In genomic region chr2:103214861-103215260, GRCm38 (mm10) we compare ENCODE assay signal across 15 mouse cellular contexts.
DNase-seq lines count a peak whose midpoint lies in the region; ATAC-seq and TF ChIP-seq lines count a peak whose summit lies in the region.
"Had no signal": no experiment of that assay in that cellular context is flagged by ENCODE, and none has a peak within 500 bp of the region (broad histone marks: within the 10 kb centered on the region; RNA-seq: fewer than 3 reads in every experiment).

No protein-coding gene starts in this region.

- in situ Hi-C loops in ES-E14 (cut with MboI; ENCODE audit: low sequenced_read_pairs in 2 of 2, unreplicated experiment in 2 of 2): no loop called here

- H3K4me1 ChIP-seq in ES-E14 (ENCODE audit: control insufficient read depth in 2 of 2, insufficient read depth in 2 of 2, low read length in 2 of 2, poor library complexity in 1 of 2): no peaks in the 10 kb centered on the region
- no peaks in the 10 kb centered on the region for H3K4me1 ChIP-seq in kidney, postnatal 0 days (replicated peaks; ENCODE audit: insufficient read depth, low read length)
- H3K4me1 ChIP-seq: limb, embryonic 15.5 days had no signal

- TF ChIP-seq CTCF in kidney, postnatal 0 days (IDR thresholded peaks at IDR 0.05; ENCODE audit: low read depth): no peak

- H3K36me3 ChIP-seq in ES-E14 (ENCODE audit: control insufficient read depth, insufficient read depth, low read length, poor library complexity, severe bottlenecking): no peaks in the 10 kb centered on the region
- no peaks in the 10 kb centered on the region for H3K36me3 ChIP-seq in kidney, postnatal 0 days (ENCODE audit: insufficient read depth, low read length)
- H3K36me3 ChIP-seq: limb, embryonic 15.5 days had no signal

- ATAC-seq in kidney, postnatal 0 days (replicated peaks; ENCODE audit: low FRiP score, low read depth): peak; percentile 10; the same call in 1 of the 2 replicates
- ATAC-seq: CD4-positive, CD25-positive, alpha-beta regulatory T cell, adult 4 months had no signal

- DNase-seq in A20 (ENCODE audit: low read depth, low spot score) (peak; percentile 26), ES-E14 (ENCODE audit: low read depth, low spot score) (no peak)
- peak; percentile 12 for DNase-seq in embryo, embryonic 9.5 days (ENCODE audit: extremely low spot score)
- no peak for DNase-seq in kidney, postnatal 0 days (ENCODE audit: low spot score)
- DNase-seq in adrenal gland, postnatal 14 days: no peak
- DNase-seq in right cerebral cortex, adult 2 months (ENCODE audit: low spot score in 2 of 2): no peak
- DNase-seq in urinary bladder, adult 2 months (ENCODE audit: low spot score): no peak
- no peak for DNase-seq in cerebellum, adult 11-12 months
- DNase-seq: adrenal gland, postnatal 36 days; gastrocnemius, postnatal 25 days; lung, adult 2 months had no signal

- H3K27me3 ChIP-seq in kidney, postnatal 0 days (ENCODE audit: insufficient read depth, low read length): no peaks in the 10 kb centered on the region
- H3K27me3 ChIP-seq: limb, embryonic 15.5 days had no signal

- no peak overlapping the region for H3K27ac ChIP-seq in ES-E14 (ENCODE audit: insufficient read depth, low read depth, low read length, poor library complexity, severe bottlenecking)
- no peak overlapping the region for H3K27ac ChIP-seq in kidney, postnatal 0 days
- H3K27ac ChIP-seq: hindbrain, embryonic 14.5 days; limb, embryonic 15.5 days had no signal

- H3K9me3 ChIP-seq in ES-E14 (ENCODE audit: control insufficient read depth, insufficient read depth, low read depth, low read length): no peaks in the 10 kb centered on the region
- H3K9me3 ChIP-seq in kidney, postnatal 0 days (replicated peaks; ENCODE audit: low read length): no peaks in the 10 kb centered on the region
- H3K9me3 ChIP-seq: limb, embryonic 15.5 days had no signal

- H3K4me3 ChIP-seq in ES-E14 (ENCODE audit: insufficient read depth in 1 of 2, low read depth in 1 of 2, low read length in 2 of 2, poor library complexity in 1 of 2, severe bottlenecking in 1 of 2): no peak overlapping the region
- no peak overlapping the region for H3K4me3 ChIP-seq in kidney, postnatal 0 days (replicated peaks; ENCODE audit: low read depth, low read length)
- H3K4me3 ChIP-seq: erythroblast, embryonic 14.5 days; limb, embryonic 15.5 days had no signal

- no peak overlapping the region for H3K9ac ChIP-seq in ES-E14 (ENCODE audit: insufficient read depth, low read depth, low read length, poor library complexity, severe bottlenecking)
- H3K9ac ChIP-seq in kidney, postnatal 0 days (ENCODE audit: low read depth, low read length): no peak overlapping the region
- H3K9ac ChIP-seq: hindbrain, embryonic 14.5 days; limb, embryonic 15.5 days had no signal

- H3K4me2 ChIP-seq in kidney, postnatal 0 days (ENCODE audit: low read length): no peak overlapping the region
- H3K4me2 ChIP-seq: hindbrain, embryonic 14.5 days; limb, embryonic 15.5 days had no signal

- WGBS in kidney, postnatal 0 days: 55% methylated on average over 8 of the region's 8 CpGs

TF ChIP-seq in ES-E14, 5 proteins besides CTCF, POLR2A, EP300 and RAD21:
- TF ChIP-seq MAFK (IDR thresholded peaks at IDR 0.05; ENCODE audit: insufficient read depth, low read depth, low read length): peak; percentile 69; the same call in 1 of the 2 replicates
- TF ChIP-seq CHD2 (IDR thresholded peaks at IDR 0.05; ENCODE audit: low read depth, low read length): no peak
- no peak for TF ChIP-seq HCFC1 (IDR thresholded peaks at IDR 0.05; ENCODE audit: borderline replicate concordance, insufficient read depth, low read length)
- no peak for TF ChIP-seq ZC3H11A (IDR thresholded peaks at IDR 0.05; ENCODE audit: borderline replicate concordance, low read depth, low read length)
TF ChIP-seq in ES-E14: peak in this region for 1.

Comparison
In these comparisons a context has a peak if more than half of its experiments do, and no peak if none do; other contexts are left out.
1. DNase-seq: peak in A20 (single experiment) and embryo, embryonic 9.5 days (single experiment); none in ES-E14 (single experiment), kidney, postnatal 0 days (single experiment), adrenal gland, postnatal 14 days (single experiment), right cerebral cortex, adult 2 months (0 of 2), urinary bladder, adult 2 months (single experiment) and cerebellum, adult 11-12 months (single experiment).